Comparison of ENCODE assay signal across 12 mouse cellular contexts in genomic region chr1:138487569-138487968, GRCm38 (mm10).
DNase-seq lines count a peak whose midpoint lies in the region; ATAC-seq and TF ChIP-seq lines count a peak whose summit lies in the region.
"Had no signal": no experiment of that assay in that cellular context is flagged by ENCODE, and none has a peak within 500 bp of the region (broad histone marks: within the 10 kb centered on the region; RNA-seq: fewer than 3 reads in every experiment).

No protein-coding gene starts in this region.

- DNase-seq in forebrain, postnatal 0 days = no peak
- peak; percentile 70 for DNase-seq in midbrain, embryonic 11.5 days (ENCODE audit: low spot score, missing footprints)
- DNase-seq in kidney, postnatal 14 days = peak; percentile 32
- peak; percentile 17 for DNase-seq in naive thymus-derived CD4-positive, alpha-beta T cell, adult 2 months (ENCODE audit: low read depth)
- no peak for DNase-seq in gastrocnemius, postnatal 4 days (ENCODE audit: low spot score in 2 of 2)
- DNase-seq in spleen, postnatal 14 days (ENCODE audit: low spot score in 2 of 2) = no peak
- DNase-seq: cerebellum, postnatal 36 days; heart, adult 11 months had no signal

- H3K36me3 ChIP-seq in forebrain, postnatal 0 days (ENCODE audit: insufficient read depth) = no peaks in the 10 kb centered on the region
- H3K36me3 ChIP-seq in forebrain, embryonic 15.5 days = no peaks in the 10 kb centered on the region
- H3K36me3 ChIP-seq in midbrain, embryonic 11.5 days (ENCODE audit: control insufficient read depth, insufficient read depth, low read length) = no peaks in the 10 kb centered on the region
- H3K36me3 ChIP-seq in midbrain, embryonic 13.5 days = no peaks in the 10 kb centered on the region

- no peak overlapping the region for H3K27ac ChIP-seq in forebrain, postnatal 0 days (ENCODE audit: low read depth, low read length)
- no peak overlapping the region for H3K27ac ChIP-seq in forebrain, embryonic 15.5 days (replicated peaks)
- H3K27ac ChIP-seq in midbrain, embryonic 11.5 days (ENCODE audit: low read depth, low read length) = no peak overlapping the region
- H3K27ac ChIP-seq in midbrain, embryonic 13.5 days = no peak overlapping the region
- H3K27ac ChIP-seq: liver, embryonic 15.5 days had no signal

- no peak overlapping the region for H3K4me3 ChIP-seq in forebrain, postnatal 0 days (ENCODE audit: low read depth, low read length)
- H3K4me3 ChIP-seq in forebrain, embryonic 15.5 days = no peak overlapping the region
- H3K4me3 ChIP-seq in midbrain, embryonic 11.5 days (ENCODE audit: low read depth, low read length) = no peak overlapping the region
- no peak overlapping the region for H3K4me3 ChIP-seq in midbrain, embryonic 13.5 days (replicated peaks)
- H3K4me3 ChIP-seq: liver, embryonic 15.5 days had no signal

- H3K27me3 ChIP-seq in forebrain, postnatal 0 days (ENCODE audit: insufficient read depth, low read length) = no peaks in the 10 kb centered on the region
- no peaks in the 10 kb centered on the region for H3K27me3 ChIP-seq in forebrain, embryonic 15.5 days
- H3K27me3 ChIP-seq in midbrain, embryonic 11.5 days (ENCODE audit: control insufficient read depth, insufficient read depth, low read length) = no peaks in the 10 kb centered on the region
- no peaks in the 10 kb centered on the region for H3K27me3 ChIP-seq in midbrain, embryonic 13.5 days
- H3K27me3 ChIP-seq: liver, embryonic 15.5 days had no signal

- 78% methylated on average over 5 of the region's 5 CpGs for WGBS in forebrain, postnatal 0 days
- 83% methylated on average over 5 of the region's 5 CpGs for WGBS in forebrain, embryonic 15.5 days
- WGBS in midbrain, embryonic 11.5 days = 87% methylated on average over 5 of the region's 5 CpGs
- 89% methylated on average over 5 of the region's 5 CpGs for WGBS in midbrain, embryonic 13.5 days

- no peaks in the 10 kb centered on the region for H3K9me3 ChIP-seq in forebrain, postnatal 0 days (ENCODE audit: low read length)
- H3K9me3 ChIP-seq in forebrain, embryonic 15.5 days = no peaks in the 10 kb centered on the region
- H3K9me3 ChIP-seq in midbrain, embryonic 11.5 days (ENCODE audit: control insufficient read depth, low read length) = no peaks in the 10 kb centered on the region
- no peaks in the 10 kb centered on the region for H3K9me3 ChIP-seq in midbrain, embryonic 13.5 days
- H3K9me3 ChIP-seq: liver, embryonic 15.5 days had no signal

- H3K4me2 ChIP-seq in forebrain, postnatal 0 days (ENCODE audit: low read depth) = no peak overlapping the region
- H3K4me2 ChIP-seq in forebrain, embryonic 15.5 days (replicated peaks) = no peak overlapping the region
- no peak overlapping the region for H3K4me2 ChIP-seq in midbrain, embryonic 11.5 days
- H3K4me2 ChIP-seq in midbrain, embryonic 13.5 days (replicated peaks) = no peak overlapping the region
- H3K4me2 ChIP-seq: liver, embryonic 15.5 days had no signal

- H3K9ac ChIP-seq in forebrain, postnatal 0 days = no peak overlapping the region
- no peak overlapping the region for H3K9ac ChIP-seq in forebrain, embryonic 15.5 days (replicated peaks)
- H3K9ac ChIP-seq in midbrain, embryonic 11.5 days (ENCODE audit: low read length) = no peak overlapping the region
- H3K9ac ChIP-seq in midbrain, embryonic 13.5 days (replicated peaks) = no peak overlapping the region
- H3K9ac ChIP-seq: liver, embryonic 15.5 days had no signal

- no peaks in the 10 kb centered on the region for H3K4me1 ChIP-seq in forebrain, postnatal 0 days (ENCODE audit: insufficient read depth)
- H3K4me1 ChIP-seq in forebrain, embryonic 15.5 days = no peaks in the 10 kb centered on the region
- H3K4me1 ChIP-seq in midbrain, embryonic 11.5 days (ENCODE audit: control insufficient read depth, insufficient read depth, low read length) = 0 out of 2 replicates have a peak, but pooled peaks cover 3% of the 10 kb centered on the region
- H3K4me1 ChIP-seq in midbrain, embryonic 13.5 days (replicated peaks) = peaks cover 4% of the 10 kb centered on the region; the same call in 1 of the 2 replicates
- H3K4me1 ChIP-seq: liver, embryonic 15.5 days had no signal

- ATAC-seq in forebrain, postnatal 0 days = no peak
- ATAC-seq in forebrain, embryonic 15.5 days (replicated peaks) = no peak
- no peak for ATAC-seq in midbrain, embryonic 11.5 days (ENCODE audit: low FRiP score)
- ATAC-seq in midbrain, embryonic 13.5 days = no peak
- ATAC-seq: hindbrain, embryonic 16.5 days had no signal

- TF ChIP-seq CTCF in forebrain, postnatal 0 days (IDR thresholded peaks at IDR 0.05; ENCODE audit: low read depth) = peak; percentile 47

Comparison
In these comparisons a context has a peak if more than half of its experiments do, and no peak if none do; other contexts are left out.
1. DNase-seq: peak in midbrain, embryonic 11.5 days (single experiment), kidney, postnatal 14 days (single experiment) and naive thymus-derived CD4-positive, alpha-beta T cell, adult 2 months (single experiment); none in forebrain, postnatal 0 days (single experiment), gastrocnemius, postnatal 4 days (0 of 2) and spleen, postnatal 14 days (0 of 2).